Mouse (Mus musculus): Measurements from ENCODE around the gene U2af1. TPM values are rescaled to one million over a fixed set of nuclear protein-coding genes. Genes with fewer than 3 reads are reported as not detected.
"Not testable (repeated sequence)": the region's sequence is repeated elsewhere in the genome, so short reads cannot be mapped to it uniquely, and the experiment has no call there.

U2af1 gene
- total RNA-seq, 2 experiments from 2014 or later = 54.9 to 151 TPM

DNA sequence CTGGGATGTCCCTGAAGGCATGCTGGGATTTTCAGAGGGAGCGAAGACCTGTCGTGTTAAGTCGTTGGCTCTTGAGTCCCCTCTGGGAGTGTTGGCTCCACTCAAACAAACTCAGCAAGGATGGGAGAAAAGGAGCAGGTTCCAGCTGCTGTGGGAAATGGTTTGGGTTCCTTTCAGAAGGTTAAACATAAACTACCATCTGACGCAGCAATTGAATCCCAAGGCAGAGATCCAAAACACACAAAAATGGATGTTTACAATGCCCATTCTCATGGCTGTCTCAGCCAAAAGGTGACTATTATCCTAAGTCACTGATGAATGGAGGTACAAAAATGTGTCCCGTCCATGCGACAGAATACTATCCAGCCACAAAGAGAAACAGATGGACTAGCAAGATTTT is 25.7 kb downstream of the U2af1 start:
- ATAC-seq (replicated peaks; ENCODE audit: low FRiP score, poor library complexity, severe bottlenecking) = no peak

DNA sequence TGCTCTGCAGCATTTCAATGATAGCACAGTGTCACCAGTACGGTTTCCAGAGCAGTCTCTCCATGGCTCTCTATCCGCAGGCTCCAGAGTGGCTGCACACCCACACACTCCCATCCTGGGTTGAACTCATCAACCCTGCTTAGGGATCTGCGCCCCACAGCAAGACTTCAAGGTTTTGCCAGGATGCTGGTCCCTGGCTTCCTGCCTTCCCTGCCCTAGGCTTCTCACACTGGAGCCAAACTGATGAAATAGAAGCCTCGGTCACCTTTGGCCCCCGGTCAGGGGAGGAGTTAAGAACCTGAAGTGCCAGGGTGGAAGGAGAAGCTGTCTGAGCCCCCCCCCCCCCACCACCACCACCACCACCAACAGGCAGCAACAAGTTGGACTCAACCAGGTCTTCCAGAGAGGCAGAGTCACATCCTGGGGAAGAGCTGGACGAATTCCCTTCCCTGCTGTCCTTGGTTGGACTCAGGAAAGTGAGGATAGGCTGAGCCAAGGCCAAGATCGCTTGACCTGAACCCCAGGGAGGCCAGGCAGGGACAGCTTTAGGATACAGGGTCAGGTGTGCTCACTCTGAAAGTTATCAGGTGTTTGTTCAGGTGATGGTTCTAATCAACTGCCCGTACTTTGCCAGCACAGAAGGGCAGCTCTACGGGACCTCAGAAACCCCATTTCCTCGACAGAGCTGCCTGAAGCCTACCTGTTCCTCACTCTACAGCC is 27.5 kb downstream of the U2af1 start:
- no peak for ATAC-seq (replicated peaks; ENCODE audit: low FRiP score, poor library complexity, severe bottlenecking)

DNA sequence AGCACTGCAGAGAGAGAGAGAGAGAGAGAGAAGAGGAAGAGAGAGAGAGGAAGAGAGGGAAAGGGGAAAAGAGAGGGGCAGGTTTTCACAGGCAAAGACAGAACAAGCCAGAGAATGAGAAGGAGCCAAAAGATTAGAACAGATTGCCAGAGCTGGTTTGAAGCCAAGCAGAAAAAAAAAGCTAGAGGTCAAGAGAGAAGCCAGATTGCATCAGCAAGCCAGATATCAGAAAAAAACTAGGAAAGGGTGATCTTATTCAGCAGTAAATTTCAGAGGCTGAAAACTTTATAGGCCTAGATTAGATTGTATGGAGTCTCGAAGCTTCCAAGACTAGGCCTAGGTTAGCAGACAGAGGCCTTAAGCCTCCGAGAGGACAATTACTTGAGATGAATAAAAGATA is 30.7 kb downstream of the U2af1 start:
- ATAC-seq (replicated peaks; ENCODE audit: low FRiP score, poor library complexity, severe bottlenecking) = no peak

DNA sequence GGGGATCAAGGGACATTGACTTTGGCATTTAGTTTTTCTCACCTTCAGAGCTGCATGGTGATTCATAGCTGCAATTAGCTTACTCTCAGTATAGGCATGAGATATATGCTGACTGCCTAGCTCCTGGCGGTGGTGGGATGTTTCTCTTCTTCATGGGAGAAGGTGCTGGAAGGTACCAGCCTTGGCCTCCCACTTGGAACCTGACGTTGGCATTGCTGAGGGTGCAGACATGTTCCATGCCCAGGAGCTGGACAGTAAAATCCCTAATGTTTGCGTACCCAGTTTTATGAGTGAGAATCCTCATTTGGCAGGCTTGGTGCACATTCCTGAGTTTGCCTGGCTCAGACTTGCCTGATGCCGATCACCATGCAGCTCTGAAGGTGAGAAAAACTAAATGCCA is 35.6 kb downstream of the U2af1 start:
- ATAC-seq (replicated peaks; ENCODE audit: low FRiP score, poor library complexity, severe bottlenecking) = no peak

DNA sequence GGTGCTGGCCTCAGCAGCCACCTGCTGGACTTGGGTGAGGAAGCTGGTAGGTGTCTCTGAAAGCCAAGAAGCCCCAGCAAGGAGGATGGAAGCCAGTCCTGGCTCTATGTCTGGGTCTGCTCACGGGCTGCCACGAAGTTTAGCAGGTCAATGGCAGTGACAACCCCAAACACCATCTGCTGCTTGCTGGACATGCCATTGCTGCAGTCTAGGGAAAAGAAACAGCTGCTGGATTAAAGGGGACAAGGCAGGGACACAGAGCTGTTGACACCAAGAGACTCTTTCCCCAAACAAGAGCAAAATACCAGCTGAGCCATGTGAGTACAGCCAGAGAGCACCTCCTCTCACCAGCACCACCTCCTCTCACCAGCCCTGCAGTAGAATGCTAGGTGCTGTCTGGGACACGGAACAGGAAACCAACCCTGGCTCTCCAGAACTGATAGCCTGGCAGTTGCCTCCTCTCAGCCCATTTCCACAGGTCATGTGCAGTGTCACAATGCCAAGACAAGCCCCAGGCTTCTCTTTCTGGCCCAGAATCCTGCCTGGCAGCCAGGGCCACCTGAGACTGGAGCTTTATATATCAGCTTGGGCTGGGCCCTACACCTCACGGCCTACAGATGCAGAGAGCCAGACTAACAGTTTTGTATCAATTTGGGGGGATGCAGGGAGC is 45.5 kb downstream of the U2af1 start:
- no peak for ATAC-seq (replicated peaks; ENCODE audit: low FRiP score, poor library complexity, severe bottlenecking)

DNA sequence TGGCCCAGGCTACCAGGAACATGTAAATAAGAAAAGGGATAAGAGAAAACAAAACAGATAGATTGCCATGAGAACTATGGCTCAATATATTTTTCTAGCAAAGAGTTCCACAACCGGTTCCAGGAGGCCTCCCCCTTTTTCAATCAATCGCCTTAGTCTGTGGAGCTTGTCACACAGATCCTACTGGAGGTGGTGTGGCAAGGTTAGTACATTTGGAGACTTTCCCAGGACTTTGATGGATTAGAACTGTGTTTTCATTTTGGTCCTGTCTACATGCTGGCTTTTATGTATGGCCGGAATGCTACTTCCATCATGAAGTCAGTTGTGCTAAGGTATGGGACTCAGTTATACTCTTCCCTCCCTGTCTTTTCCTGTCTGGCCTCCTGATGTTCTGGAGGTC is 48.8 kb downstream of the U2af1 start:
- ATAC-seq (replicated peaks; ENCODE audit: low FRiP score, poor library complexity, severe bottlenecking) = no peak

DNA sequence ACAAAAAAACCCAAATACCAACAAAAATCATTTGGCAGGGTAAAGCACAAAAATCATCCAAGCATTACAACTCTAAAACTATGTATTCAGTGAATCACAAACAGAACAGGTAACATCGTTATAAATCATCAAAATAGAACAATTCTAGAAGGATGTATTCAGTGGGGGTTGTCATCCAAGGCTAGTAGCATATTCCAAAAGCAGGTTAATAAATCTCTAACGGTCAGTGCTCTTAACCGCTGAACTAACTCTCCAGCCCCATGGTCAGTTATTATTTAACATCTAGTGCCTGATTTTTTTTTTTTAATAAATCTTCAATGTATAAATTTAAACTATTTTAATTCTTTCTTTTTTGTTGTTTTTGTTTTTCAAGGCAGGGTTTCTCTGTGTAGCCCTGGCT is 49.5 kb downstream of the U2af1 start:
- ATAC-seq (replicated peaks; ENCODE audit: low FRiP score, poor library complexity, severe bottlenecking) = not testable (repeated sequence)

DNA sequence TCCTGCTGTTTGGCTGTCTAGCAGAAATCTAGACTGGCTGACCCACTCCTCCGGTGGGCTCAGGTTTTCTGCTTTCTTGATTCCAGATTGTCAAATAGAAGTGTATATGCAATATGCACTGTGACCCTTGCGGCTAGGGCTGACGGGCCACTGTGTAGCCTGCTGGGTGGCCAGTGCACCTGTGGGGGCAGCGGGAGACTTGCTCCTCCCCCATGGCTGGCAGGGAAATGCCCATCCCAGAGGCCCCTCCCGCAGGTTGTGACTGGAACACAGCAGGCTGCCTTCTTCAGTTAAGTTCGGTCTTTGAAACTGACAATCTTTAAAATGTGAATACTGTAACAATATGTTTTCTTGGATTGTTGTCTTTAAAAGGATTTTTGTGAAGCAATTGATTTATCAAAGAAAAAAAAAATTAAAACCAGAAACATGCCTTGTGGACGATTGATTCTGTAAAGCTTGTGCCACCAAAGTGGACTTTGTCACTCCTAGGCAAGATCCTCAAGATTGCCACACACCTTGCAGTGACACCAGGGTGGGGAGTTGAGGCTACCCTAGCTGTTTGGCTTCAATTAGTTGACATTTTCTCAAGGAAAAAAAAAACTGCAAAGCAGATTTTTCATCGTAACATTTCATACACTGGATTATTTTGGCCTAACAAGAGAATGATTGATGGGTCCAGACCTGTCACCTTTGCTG is 51.3 kb downstream of the U2af1 start:
- ATAC-seq (replicated peaks; ENCODE audit: low FRiP score, poor library complexity, severe bottlenecking) = no peak

DNA sequence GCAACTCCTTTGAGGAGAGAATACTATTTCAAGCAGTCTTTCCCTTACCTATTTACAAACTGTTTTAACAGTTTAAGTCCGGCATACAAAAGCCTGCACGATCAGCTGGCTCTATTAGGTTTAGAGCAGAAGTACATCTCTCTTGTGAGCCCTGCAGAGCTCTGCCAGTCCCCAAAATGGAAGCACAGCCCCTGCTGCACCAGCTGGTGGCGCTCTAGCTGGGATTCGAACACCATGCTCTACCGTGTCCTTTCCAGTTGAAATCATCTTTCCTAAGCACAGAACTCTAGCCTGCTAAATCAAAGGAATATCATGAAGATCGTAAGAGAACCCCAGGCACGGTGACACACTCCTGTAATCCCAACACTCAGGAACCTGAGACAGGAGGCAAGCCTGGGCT is 52.3 kb downstream of the U2af1 start:
- no peak for ATAC-seq (replicated peaks; ENCODE audit: low FRiP score, poor library complexity, severe bottlenecking)

DNA sequence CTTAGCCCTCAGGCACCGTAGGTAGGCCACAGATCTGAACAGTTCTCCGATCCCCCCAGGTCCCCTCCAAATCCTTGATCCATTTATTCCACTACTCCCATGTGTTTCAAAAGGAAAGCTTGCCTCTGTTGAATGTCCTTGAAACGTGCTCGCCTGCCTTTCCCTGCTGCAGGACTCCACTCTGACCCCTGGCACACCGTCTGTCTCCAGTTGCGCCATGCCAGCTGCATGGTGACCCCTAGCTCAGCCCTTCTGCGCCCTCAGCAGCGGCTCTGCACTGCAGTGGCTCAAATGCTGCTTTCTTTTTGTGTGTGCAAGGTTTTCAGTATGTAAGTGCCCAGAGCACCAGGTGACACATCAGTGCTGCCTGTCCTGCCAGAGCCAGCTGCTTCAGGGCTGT is 60.1 kb downstream of the U2af1 start:
- no peak for ATAC-seq (replicated peaks; ENCODE audit: low FRiP score, poor library complexity, severe bottlenecking)

DNA sequence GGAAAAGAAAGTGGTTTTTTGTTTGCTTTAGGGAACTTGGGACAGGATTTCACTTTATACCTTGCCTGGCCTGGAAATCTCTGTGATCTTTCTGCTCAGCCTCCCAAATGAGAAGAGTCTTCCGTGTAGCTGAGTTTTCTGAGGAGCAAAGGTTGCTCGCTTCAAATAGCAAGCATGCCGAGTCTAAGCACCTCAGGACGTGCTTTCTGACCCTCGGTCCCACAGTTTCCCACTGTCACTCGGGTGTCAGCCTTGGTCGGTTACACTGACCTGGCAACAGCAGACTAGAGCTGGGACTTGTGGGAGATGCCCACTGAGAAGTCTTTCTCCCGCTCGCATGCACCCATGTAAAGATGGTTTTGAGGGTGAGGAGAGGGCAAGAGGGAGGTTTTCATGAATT is 60.7 kb downstream of the U2af1 start:
- ATAC-seq (replicated peaks; ENCODE audit: low FRiP score, poor library complexity, severe bottlenecking) = no peak

Other genes with a start within 250 kb of the U2af1 start
- 2.5 and 8.3 TPM in 2 replicates for gene Wdr4, start 138.9 kb downstream of the U2af1 start, total RNA-seq (2015; ENCODE audit: low replicate concordance)
- 1.8 and 2.4 TPM in 2 replicates for gene Wdr4, start 138.9 kb downstream of the U2af1 start, total RNA-seq (2017; ENCODE audit: low replicate concordance)
- 30.6 and 51.6 TPM in 2 replicates for gene Ndufv3, start 138.8 kb downstream of the U2af1 start, total RNA-seq (2015; ENCODE audit: low replicate concordance)
- 54.4 and 57.5 TPM in 2 replicates for gene Ndufv3, start 138.8 kb downstream of the U2af1 start, total RNA-seq (2017; ENCODE audit: low replicate concordance)
- 21.4 and 24.1 TPM in 2 replicates for gene Pknox1, start 94.2 kb downstream of the U2af1 start, total RNA-seq (2015; ENCODE audit: low replicate concordance)
- 26.2 and 33.1 TPM in 2 replicates for gene Pknox1, start 94.2 kb downstream of the U2af1 start, total RNA-seq (2017; ENCODE audit: low replicate concordance)
- gene Cbs, start 21.7 kb downstream of the U2af1 start, total RNA-seq (2015; ENCODE audit: low replicate concordance) = not detected in 2 replicates
- not detected in 2 replicates for gene Cbs, start 21.7 kb downstream of the U2af1 start, total RNA-seq (2017; ENCODE audit: low replicate concordance)
- gene Cryaa, start 18.9 kb upstream of the U2af1 start, total RNA-seq (2015; ENCODE audit: low replicate concordance) = not detected in 2 replicates
- not detected in 2 replicates for gene Cryaa, start 18.9 kb upstream of the U2af1 start, total RNA-seq (2017; ENCODE audit: low replicate concordance)
- 7.6 and 9.2 TPM in 2 replicates for gene Sik1, start 196.9 kb upstream of the U2af1 start, total RNA-seq (2015; ENCODE audit: low replicate concordance)
- 2.2 and 5.9 TPM in 2 replicates for gene Sik1, start 196.9 kb upstream of the U2af1 start, total RNA-seq (2017; ENCODE audit: low replicate concordance)

Measured in erythroid progenitor cell, adult 5-6 weeks (primary cell).